Mouse (Mus musculus) hindbrain, embryonic 16.5 days (tissue): ENCODE results near the gene Ccnd1. TPM values are rescaled to one million over a fixed set of nuclear protein-coding genes. Genes with fewer than 3 reads are reported as not detected.

Experiments used
- ATAC-seq: fragments of 200-750 bp; cut with Nextera tagmentation; 2 replicates; pipeline ENCODE4 v1.8.0; 2017; ENCODE audit warnings: moderate TSS enrichment, moderate library complexity
- H3K27ac ChIP-seq: fragments of 300-500 bp; sonication (generic); 2 replicates; pipeline ENCODE4 v1.5.1; 2014; ENCODE audit warnings: low read depth, mild to moderate bottlenecking, control low read depth, low read length, moderate library complexity
- H3K27me3 ChIP-seq: fragments of 300-500 bp; sonication (generic); replicated peaks from 2 replicates; pipeline ENCODE4 v1.6.1; 2014; ENCODE audit warnings: low read length; ENCODE audit not compliant: control insufficient read depth, insufficient read depth
- H3K36me3 ChIP-seq: fragments of 300-500 bp; sonication (generic); 2 replicates; pipeline ENCODE4 v1.6.1; 2014; ENCODE audit warnings: mild to moderate bottlenecking, low read length, moderate library complexity, mixed read lengths; ENCODE audit not compliant: control insufficient read depth, insufficient read depth
- H3K4me1 ChIP-seq: fragments of 300-500 bp; sonication (generic); 2 replicates; pipeline ENCODE4 v1.6.1; 2014; ENCODE audit warnings: low read depth, low read length; ENCODE audit not compliant: control insufficient read depth, insufficient read depth
- H3K4me2 ChIP-seq: fragments of 300-500 bp; sonication (generic); 2 replicates; pipeline ENCODE4 v1.6.1; 2014; ENCODE audit warnings: mild to moderate bottlenecking, low read length, control low read depth, moderate library complexity
- H3K4me3 ChIP-seq: fragments of 300-500 bp; sonication (generic); 2 replicates; pipeline ENCODE4 v1.5.1; 2014; ENCODE audit warnings: mild to moderate bottlenecking, low read length, control low read depth, moderate library complexity
- H3K9ac ChIP-seq: fragments of 300-500 bp; sonication (generic); 2 replicates; pipeline ENCODE4 v1.6.1; 2014; ENCODE audit warnings: low read depth, mild to moderate bottlenecking, control low read depth, low read length, moderate library complexity
- H3K9me3 ChIP-seq: fragments of 300-500 bp; sonication (generic); 2 replicates; pipeline ENCODE4 v1.6.1; 2014; ENCODE audit warnings: mild to moderate bottlenecking, low read length, moderate library complexity; ENCODE audit not compliant: control insufficient read depth
- WGBS: fragments of 180-500 bp; shearing (Covaris S2); extraction: QIAGEN DNeasy Blood & Tissue Kit; methylation state at CpG from one replicate; pipeline ENCODE4 v1.1.7; 2014; 5-methylcytosine and 5-hydroxymethylcytosine counted together
- polyA plus RNA-seq: library from polyadenylated mRNA; unstranded; fragments of >200 nt; fragmentation: Nextera tagmentation; extraction: Ambion mirVana; gene quantifications from 2 replicates; pipeline ENCODE4 v1.2.1, GENCODE M21; 2015

Gene Ccnd1
- polyA plus RNA-seq, 1 experiment from 2014 or later, result 31.0 TPM

- H3K9ac ChIP-seq, result peak overlapping the region; percentile 58; the same call in 1 of the 2 replicates
- H3K27me3 ChIP-seq, result peaks cover 24% of the 10 kb centered on the region
- under 1% methylated on average over 39 of the region's 39 CpGs for WGBS
Measured at GRCm38 (mm10) chr7:144941242-144941831, 1.6 kb upstream of the Ccnd1 start.

DNA sequence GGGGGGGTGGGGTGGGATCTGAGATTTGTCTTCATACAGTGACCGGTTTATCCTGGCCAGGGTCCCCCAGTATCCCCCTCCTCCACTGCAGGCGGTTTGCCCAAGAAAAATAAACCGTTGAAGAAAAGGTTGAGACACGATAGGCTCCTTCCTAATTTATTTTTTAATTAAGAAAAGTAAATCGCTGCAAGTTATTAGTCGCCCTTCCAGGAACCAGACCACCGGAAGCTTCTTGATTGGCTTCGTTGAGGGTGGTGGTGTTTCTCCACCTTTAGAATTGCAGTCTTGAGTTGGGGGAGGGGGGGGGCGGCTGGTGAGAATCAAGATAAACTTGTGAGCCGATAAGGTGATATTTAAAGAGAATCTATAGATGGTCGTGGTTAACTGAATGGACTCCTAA, 860 bp upstream of the Ccnd1 start:
- peaks cover 58% of the 10 kb centered on the region for H3K4me1 ChIP-seq

More at GRCm38 (mm10) chr7:144941242-144941831, 1.6 kb upstream of the Ccnd1 start:
- Histone ChIP-seq H3K27ac (peak overlapping the region; percentile 73), H3K4me2 (peak overlapping the region; percentile 90), H3K9me3 (no peaks in the 10 kb centered on the region), H3K4me1 (peaks cover 54% of the 10 kb centered on the region), H3K36me3 (no peaks in the 10 kb centered on the region), H3K4me3 (peak overlapping the region; percentile 49)
- peak; percentile 63 for ATAC-seq

DNA sequence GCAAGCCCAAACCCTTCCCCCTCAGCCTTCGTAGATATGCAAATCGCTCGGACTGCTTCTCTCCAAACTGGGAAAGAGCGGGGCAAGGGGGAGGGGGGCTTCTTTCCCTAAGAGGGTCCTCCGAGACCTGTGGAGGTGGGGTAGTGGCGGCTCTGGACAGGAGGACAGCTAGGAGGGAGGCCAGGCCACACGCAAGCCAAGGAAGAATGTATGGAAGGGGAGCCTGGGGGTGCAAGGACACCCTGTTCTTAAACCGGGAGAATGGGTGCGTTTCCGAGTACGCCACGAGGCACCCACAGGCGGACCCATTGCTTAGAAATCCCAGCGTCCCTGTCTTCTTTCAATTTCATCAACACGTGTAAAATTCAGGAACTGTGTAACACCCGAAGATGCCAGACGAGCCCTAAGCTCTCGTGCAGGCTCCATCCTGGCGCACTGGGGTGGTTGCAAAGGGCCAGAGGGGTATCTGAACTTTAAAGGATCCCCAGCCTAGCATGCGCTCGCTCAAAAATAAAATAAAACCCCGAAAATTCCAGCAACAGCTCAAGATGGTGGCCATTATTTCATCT, 362 bp upstream of the Ccnd1 start:
- H3K4me2 ChIP-seq, result peak overlapping the region; percentile 90
- 0 out of 2 replicates have a peak overlapping the region, but pooled peaks have one; percentile 11 for H3K9ac ChIP-seq
- no peaks in the 10 kb centered on the region for H3K9me3 ChIP-seq
- WGBS, result under 1% methylated on average over 22 of the region's 22 CpGs
- H3K27me3 ChIP-seq, result peaks cover 24% of the 10 kb centered on the region
- peak overlapping the region; percentile 44 for H3K4me3 ChIP-seq
- ATAC-seq, result no peak
- H3K36me3 ChIP-seq, result no peaks in the 10 kb centered on the region
- peaks cover 58% of the 10 kb centered on the region for H3K4me1 ChIP-seq
- H3K27ac ChIP-seq, result peak overlapping the region; percentile 46; the same call in 1 of the 2 replicates

More for the DNA sequence above, 860 bp upstream of the Ccnd1 start:
- no peak overlapping the region for H3K27ac ChIP-seq
- no peaks in the 10 kb centered on the region for H3K36me3 ChIP-seq
- H3K9ac ChIP-seq, result no peak overlapping the region
- peak overlapping the region; percentile 90 for H3K4me2 ChIP-seq
- ATAC-seq, result no peak
- peaks cover 24% of the 10 kb centered on the region for H3K27me3 ChIP-seq
- peak overlapping the region; percentile 44 for H3K4me3 ChIP-seq
- H3K9me3 ChIP-seq, result no peaks in the 10 kb centered on the region
- under 1% methylated on average over 11 of the region's 11 CpGs for WGBS

DNA sequence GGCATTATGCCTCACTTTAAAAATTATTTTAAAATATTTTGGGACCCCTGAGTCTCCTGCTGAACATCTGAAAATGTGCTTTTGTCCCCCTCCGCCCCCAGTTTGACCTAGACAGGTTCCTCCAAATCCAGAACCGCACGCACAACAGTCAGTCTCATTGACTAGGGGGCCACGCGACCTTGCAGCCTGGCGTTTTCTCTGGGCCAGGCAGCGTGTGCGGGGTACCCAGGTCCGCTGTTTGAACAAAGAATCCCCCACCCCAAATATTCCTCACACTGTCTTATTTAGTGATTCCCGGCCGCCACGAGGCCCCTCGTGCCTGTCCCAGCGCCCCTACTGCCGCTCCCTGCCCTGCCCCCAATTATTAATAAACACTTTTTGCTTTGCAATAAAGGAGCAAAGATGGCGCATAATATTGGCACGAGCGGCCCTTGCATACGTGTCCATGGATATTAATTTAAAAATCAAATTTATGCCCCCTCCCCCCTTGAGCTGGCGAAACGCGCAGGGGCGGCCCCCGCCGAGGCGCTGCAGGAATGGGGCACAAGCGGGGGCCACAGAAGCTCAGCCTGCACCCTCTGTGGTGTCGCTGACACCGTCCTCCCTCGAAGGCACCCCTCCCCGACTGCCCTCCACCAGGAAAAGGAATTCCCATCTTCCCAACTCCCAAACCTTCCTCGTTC, 923 bp downstream of the Ccnd1 start:
- no peak for ATAC-seq
- Histone ChIP-seq H3K36me3 (no peaks in the 10 kb centered on the region), H3K4me3 (peak overlapping the region; percentile 44), H3K9me3 (no peaks in the 10 kb centered on the region), H3K4me1 (peaks cover 58% of the 10 kb centered on the region), H3K27me3 (peaks cover 21% of the 10 kb centered on the region), H3K9ac (peak overlapping the region; percentile 55), H3K27ac (peak overlapping the region; percentile 46; the same call in 1 of the 2 replicates), H3K4me2 (peak overlapping the region; percentile 90)
- WGBS, result under 1% methylated on average over 32 of the region's 32 CpGs

- peak overlapping the region; percentile 55 for H3K9ac ChIP-seq
- WGBS, result 2% methylated on average over 39 of the region's 39 CpGs
- peak overlapping the region; percentile 44 for H3K4me3 ChIP-seq
- H3K36me3 ChIP-seq, result no peaks in the 10 kb centered on the region
- peaks cover 54% of the 10 kb centered on the region for H3K4me1 ChIP-seq
- peaks cover 19% of the 10 kb centered on the region for H3K27me3 ChIP-seq
- H3K9me3 ChIP-seq, result no peaks in the 10 kb centered on the region
- H3K27ac ChIP-seq, result no peak overlapping the region
- peak overlapping the region; percentile 90 for H3K4me2 ChIP-seq
- peak; percentile 29; the same call in 1 of the 2 replicates for ATAC-seq
Measured at GRCm38 (mm10) chr7:144937899-144938517, 1.7 kb downstream of the Ccnd1 start.

GRCm38 (mm10) chr7:144937490-144937889, 2.2 kb downstream of the Ccnd1 start:
- WGBS, result 2% methylated on average over 20 of the region's 20 CpGs
- no peak overlapping the region for H3K27ac ChIP-seq
- peak overlapping the region; percentile 55 for H3K9ac ChIP-seq
- H3K4me3 ChIP-seq, result peak overlapping the region; percentile 44
- H3K4me1 ChIP-seq, result peaks cover 48% of the 10 kb centered on the region
- H3K9me3 ChIP-seq, result no peaks in the 10 kb centered on the region
- peaks cover 14% of the 10 kb centered on the region for H3K27me3 ChIP-seq
- peak; percentile 67 for ATAC-seq
- H3K36me3 ChIP-seq, result no peaks in the 10 kb centered on the region
- H3K4me2 ChIP-seq, result peak overlapping the region; percentile 90

DNA sequence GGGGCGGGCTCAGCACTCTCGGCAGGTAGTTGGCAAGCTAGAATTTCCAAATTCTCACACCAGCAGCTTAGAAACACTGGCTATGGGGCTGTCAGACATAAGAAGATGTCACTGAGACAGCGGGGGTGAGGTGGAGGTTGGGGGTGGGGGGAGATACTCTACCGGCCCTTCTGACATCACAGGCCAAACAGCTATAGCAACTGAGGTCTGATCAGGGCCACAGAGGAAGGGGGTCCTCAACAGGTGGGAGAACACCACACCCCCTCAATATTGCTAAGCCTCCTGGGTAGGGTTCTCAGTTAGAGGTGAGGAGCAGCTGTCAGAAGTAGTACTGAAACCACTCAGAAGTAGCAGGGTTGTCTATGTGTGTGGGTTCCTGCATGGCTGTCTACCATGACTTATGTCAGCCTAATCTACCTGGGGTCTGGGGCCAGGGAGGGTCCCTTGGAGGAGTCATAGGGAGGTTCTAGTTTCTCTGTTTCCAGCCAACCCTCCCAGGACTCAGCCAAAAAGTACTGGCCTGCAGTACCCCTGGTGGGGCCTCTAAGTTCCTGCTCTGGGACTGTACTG, 3.3 kb downstream of the Ccnd1 start:
- WGBS, result 83% methylated on average over 4 of the region's 4 CpGs
- Histone ChIP-seq H3K4me2 (no peak overlapping the region), H3K36me3 (no peaks in the 10 kb centered on the region), H3K9me3 (no peaks in the 10 kb centered on the region), H3K4me1 (peaks cover 40% of the 10 kb centered on the region), H3K27ac (no peak overlapping the region), H3K27me3 (peaks cover 10% of the 10 kb centered on the region), H3K9ac (peak overlapping the region; percentile 43; the same call in 1 of the 2 replicates), H3K4me3 (no peak overlapping the region)
- no peak for ATAC-seq

DNA sequence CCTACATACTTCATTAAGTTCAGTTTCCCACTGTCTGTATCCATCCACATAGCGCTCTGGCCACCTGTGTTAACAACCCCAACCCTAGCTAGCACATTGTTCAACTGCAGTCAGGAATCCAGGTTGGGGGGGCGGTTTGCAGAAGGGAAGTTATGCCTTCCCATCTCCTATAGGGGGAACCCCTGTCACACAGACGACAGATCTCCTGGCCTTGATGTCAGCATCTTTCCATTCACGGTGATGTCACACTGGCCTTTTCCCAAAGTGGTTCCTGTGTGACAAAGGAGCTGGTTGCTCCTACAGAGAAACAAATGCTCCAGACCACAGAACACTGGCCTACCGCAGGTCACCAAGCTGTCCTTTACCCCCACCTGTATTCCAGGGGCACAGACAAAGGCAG, 4.2 kb downstream of the Ccnd1 start:
- no peak overlapping the region for H3K4me2 ChIP-seq
- peak overlapping the region; percentile 43; the same call in 1 of the 2 replicates for H3K9ac ChIP-seq
- H3K36me3 ChIP-seq, result no peaks in the 10 kb centered on the region
- WGBS, result 54% methylated on average over 5 of the region's 5 CpGs
- peaks cover 34% of the 10 kb centered on the region for H3K4me1 ChIP-seq
- peaks cover 10% of the 10 kb centered on the region for H3K27me3 ChIP-seq
- no peak overlapping the region for H3K27ac ChIP-seq
- ATAC-seq, result peak; percentile 8; the same call in 1 of the 2 replicates
- H3K9me3 ChIP-seq, result no peaks in the 10 kb centered on the region
- H3K4me3 ChIP-seq, result no peak overlapping the region
